Mouse (Mus musculus) hindlimb bud, embryonic 11.5 days (tissue): ENCODE data around the gene Cby1.
A peak's percentile ranks its signal among the peaks of the same experiment; 100 is the strongest.
"Not testable (repeated sequence)": the region's sequence is repeated elsewhere in the genome, so short reads cannot be mapped to it uniquely, and the experiment has no call there.

Experiments used
- DNase-seq: peaks from one replicate; pipeline ENCODE4 v3.0.0-alpha.2; 2012; ENCODE audit warnings: low read depth, low spot score; ENCODE audit errors: extremely low spot score

Gene Cby1

DNA sequence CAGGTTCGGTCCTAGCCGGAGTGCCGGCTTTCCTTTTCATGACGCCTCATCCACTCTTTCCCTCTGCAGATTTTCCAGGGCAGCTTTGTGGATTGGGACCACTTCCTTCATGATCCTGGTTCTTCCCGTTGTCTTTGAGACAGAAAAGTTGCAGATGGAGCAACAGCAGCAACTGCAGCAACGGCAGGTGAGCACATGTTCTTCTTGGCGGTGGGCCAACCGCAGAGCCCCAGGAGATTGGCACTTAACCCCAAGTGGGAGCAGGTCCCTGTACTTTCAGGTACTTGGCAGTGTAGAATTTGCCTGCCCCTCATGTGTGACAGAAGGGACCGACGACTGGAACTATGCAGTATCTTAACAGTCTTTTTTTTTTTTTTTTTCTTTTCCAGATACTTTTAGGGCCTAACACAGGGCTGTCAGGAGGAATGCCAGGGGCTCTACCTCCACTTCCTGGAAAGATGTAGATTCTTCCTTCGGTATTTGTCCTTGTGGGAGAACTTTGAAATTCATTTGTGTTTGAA is 12.9 kb downstream of the Cby1 start:
- DNase-seq, result not testable (repeated sequence)

- DNase-seq, result no peak
These were observed 18.9 kb downstream of the Cby1 start for GRCm38 (mm10) chr15:79677936-79678335.

DNA sequence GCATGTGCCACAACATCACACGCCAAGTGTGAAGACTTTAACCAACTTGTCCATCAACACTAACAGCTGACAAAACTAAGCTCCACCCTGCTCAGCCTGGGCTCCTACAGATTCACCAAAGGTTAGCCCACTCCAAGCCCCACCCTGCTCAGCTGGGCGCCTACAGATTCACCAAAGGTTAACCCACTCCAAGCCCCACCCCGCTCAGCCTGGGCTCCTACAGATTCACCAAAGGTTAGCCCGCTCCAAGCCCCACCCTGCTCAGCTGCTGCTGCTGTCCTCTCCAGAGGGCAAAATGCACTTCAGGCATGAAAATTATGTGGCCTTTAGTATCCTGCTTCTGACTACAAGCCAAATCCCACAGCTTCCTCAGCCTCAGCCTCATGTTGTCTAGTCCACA is 23.0 kb downstream of the Cby1 start:
- DNase-seq, result no peak

DNA sequence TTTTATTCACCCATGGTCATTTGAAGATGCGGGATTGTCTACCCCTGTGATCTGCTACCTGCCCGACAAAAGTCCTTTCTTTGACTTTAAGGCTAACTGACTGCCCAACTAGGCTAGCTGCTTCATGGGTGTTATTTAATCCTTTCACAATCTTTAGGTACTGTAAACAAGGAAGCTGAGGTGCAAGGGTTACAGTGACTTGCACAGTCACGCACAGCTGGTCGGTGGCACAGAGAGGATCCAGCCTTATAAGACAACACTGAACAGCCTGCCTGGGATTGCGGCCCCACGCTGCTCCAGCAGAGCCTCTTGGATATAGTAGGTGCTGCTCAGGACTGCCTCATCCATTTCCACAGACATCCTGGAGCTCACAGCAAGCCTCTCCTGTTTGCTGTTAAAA is 24.1 kb downstream of the Cby1 start:
- DNase-seq, result no peak

DNA sequence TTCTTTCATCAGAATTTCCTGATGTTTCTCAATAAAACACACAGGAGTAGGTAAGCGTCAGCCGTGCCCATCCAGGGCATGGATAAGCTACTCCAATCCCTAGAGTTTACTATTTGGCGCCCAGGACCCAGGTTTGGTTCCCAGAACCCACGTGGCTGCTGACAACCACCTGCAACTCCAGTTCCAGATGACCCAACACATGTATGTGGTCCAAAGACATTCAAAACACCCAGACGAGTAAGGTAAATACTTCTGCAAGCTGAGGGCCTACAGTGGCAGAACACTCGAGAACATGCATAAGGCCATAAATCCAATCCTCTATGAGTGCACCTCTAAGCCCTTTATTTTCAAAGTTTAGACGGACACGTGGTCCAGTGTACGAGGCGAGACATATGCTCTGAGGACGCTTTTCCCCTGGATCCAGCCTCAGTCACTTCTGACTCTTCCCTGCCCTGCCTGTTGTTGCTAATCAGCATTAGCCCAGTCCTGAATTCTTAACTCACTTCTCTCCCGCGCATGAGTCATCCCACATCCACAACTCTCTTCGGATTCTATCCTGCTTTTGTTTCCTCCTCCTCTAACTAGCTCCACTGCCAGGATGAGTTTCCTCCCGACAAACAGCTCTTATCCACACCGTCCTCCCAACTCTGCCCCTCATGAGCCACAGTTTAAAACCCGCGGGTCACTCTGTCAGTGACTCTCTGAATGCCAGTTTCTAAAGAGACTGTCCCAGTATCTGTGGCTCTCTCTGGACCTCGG is 24.9 kb downstream of the Cby1 start:
- DNase-seq, result no peak

DNA sequence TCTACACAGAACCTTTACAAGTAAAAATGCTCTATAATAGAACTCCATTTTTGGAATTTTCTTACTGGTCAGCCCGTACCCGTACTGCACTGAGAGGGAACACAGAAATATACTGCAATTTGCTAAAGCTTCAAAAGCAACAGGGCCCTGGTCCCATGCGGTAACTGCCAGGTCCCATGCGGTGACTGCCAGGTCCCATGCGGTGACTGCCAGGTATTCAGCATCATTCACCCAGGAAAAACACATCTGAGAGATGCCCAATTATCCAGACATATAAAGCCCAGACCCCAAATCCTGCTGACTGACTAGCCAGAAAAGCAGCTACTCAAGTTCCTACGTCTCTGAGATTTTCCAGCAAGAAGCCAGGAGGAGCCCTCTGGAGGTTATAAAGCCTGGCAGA is 25.6 kb downstream of the Cby1 start:
- no peak for DNase-seq

GRCm38 (mm10) chr15:79685141-79685641 is 26.2 kb downstream of the Cby1 start:
- no peak for DNase-seq

GRCm38 (mm10) chr15:79686046-79686869 is 27.3 kb downstream of the Cby1 start:
- no peak for DNase-seq

GRCm38 (mm10) chr15:79687175-79687574 is 28.2 kb downstream of the Cby1 start:
- DNase-seq, result no peak

DNA sequence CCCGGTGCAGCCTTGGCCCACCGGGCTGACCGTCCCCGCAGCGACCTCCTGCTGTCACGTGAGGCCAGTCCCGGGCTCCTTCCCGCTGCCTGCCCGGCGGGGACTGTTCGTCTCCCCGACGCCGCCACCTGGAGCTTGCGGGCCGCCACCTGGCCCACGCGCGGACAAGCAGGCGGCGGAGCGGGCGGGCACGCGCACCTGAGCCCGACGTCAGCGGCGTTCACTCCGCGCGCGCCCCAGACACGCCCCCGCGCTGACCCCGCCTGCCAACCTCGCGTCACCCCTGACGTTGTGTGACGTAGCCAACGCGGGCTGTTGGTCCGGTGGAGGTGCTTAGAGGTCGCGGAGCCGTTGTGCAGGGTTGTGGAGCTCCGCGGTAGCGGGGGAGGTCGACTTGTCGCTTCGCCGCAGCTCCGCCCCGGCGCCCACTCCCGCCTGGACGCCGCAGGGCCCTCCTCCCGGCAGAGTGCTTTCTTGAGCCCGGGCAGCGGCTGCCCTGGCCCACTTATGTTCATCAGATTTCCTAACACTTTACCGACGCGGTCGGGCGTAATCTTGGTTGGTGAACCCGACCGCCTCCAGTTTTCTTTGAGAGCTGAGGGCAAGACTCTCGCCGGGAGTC is 28.8 kb downstream of the Cby1 start, which contains the start of gene Josd1:
Gene Josd1 (minus strand): TSS at position 274 of the 622 bp plus-strand sequence.
- peak; percentile 79 for DNase-seq

DNA sequence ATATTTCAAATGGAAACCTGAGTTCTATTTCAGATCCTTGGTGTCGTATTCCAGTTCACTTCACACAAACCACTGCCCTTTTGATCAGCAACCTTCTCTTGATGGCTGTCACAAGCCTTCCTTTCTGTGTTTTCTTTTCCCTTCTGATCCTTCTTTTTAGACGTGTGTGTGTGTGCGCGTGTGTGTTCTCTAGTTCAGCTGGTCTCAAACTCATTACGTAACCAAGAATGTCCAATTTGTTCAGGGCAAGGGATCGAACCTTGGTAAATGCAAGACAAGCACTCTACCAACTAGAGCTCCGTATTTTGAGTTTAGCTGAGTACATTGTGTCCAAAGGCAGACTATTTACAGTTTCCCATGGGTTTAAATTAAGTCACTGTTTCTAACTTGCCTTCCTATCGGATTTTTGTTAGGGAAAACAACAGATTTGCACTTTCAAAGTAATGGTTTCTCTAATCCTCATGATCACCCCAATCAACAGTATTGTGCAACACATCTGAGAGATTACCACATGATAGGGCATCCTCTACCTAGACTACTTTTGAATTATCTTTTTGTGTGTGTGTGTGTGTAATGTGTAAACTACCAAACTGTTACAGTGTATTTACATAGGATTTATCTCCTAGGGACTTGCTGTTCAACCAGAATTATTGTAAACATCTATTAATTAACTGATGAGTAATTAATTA is 29.4 kb downstream of the Cby1 start:
- no peak for DNase-seq

- no peak for DNase-seq
These were observed 30.8 kb downstream of the Cby1 start for GRCm38 (mm10) chr15:79689662-79690425.

GRCm38 (mm10) chr15:79690426-79691022 is 31.5 kb downstream of the Cby1 start, which contains the start of gene Gtpbp1:
Gene Gtpbp1, plus strand, starts transcription at chr15:79690845.
- peak; percentile 99 for DNase-seq

GRCm38 (mm10) chr15:79691023-79691508 is 32.1 kb downstream of the Cby1 start:
- no peak for DNase-seq

GRCm38 (mm10) chr15:79692334-79692733 is 33.3 kb downstream of the Cby1 start:
- no peak for DNase-seq

GRCm38 (mm10) chr15:79693740-79694139 is 34.7 kb downstream of the Cby1 start:
- DNase-seq, result no peak

DNA sequence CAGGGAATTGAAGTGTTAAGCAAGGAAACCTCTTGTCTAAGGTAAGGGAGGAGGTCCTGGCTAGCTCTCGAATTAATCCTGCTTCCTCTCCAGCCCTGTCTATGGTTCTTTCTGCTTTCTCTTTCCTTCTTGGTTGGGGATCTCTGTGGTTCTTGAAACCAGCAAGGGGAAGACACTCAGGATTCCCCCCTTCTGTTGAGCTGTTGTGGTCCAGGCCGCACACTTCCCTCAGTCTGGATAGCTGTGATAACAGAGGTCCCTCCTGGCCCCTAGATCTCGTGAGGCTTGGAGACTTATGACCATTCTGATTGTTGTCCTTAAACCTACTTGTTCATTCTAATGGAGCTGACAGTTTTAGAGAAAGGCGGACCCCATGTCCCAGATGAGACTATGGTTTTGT is 35.5 kb downstream of the Cby1 start:
- DNase-seq, result no peak

DNA sequence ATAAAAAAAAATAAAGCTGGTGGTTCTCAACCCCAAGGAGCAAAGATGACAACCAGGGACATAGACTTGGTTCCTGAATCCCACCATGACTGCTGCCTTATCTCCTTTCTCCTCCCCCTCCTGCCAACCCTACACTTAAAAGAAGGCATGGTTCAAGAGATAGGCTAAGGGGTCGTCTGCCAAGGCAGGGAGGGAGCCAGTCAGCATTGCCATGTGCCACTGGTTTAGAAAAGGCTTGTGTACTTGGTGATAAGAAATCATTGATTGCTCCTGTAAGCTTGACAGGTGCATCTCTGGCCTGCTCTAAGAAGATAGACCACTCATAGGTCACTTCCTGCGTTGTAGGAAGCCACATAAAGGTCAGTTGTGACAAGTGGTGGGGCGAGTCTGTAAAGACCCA is 36.5 kb downstream of the Cby1 start:
- DNase-seq, result no peak

DNA sequence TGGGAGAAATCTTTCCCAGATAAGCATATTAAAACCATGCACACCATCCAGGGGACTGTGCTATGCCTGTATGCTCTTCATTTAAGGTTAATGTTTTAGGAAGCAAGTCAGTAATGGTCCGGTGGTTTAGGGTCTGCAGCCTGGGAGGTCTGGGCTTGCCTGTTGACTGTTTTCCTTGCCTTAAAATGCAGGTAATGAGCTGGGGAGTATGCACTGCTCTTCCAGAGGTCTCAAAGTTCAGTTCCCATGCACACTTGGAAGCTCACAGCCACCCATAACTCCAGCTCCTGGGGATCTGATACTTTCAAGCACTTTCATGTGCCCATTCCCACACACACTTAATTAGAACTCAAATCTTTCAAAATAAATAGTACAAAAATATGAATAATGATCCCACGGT is 37.5 kb downstream of the Cby1 start:
- DNase-seq, result no peak
